Mouse (Mus musculus): ENCODE data around the gene Dnmt3l. TPM values are rescaled to one million over a fixed set of nuclear protein-coding genes. Genes with fewer than 3 reads are reported as not detected.

Gene Dnmt3l
- total RNA-seq (2014; rRNA removed) (not detected in 2 replicates), polyA plus RNA-seq (2015; fragmentation: Nextera tagmentation; extraction: Ambion mirVana) (not detected in 2 replicates)

GRCm38 (mm10) chr10:78041647-78042046, at the start of gene Dnmt3l:
Gene Dnmt3l, plus strand, starts transcription at chr10:78041947.
- Histone ChIP-seq H3K9me3 (ENCODE audit: low read length) (no peaks in the 10 kb centered on the region), H3K4me2 (ENCODE audit: low read depth, low read length, poor library complexity, severe bottlenecking) (no peak within 1 kb of the TSS), H3K9ac (replicated peaks; ENCODE audit: low read length, poor library complexity, severe bottlenecking) (no peak within 1 kb of the TSS), H3K27me3 (ENCODE audit: insufficient read depth, low read length) (no peaks in the 10 kb centered on the region), H3K36me3 (ENCODE audit: insufficient read depth, low read length) (no peaks in the 10 kb centered on the region), H3K27ac (ENCODE audit: low read depth, low read length) (no peak within 1 kb of the TSS), H3K4me3 (ENCODE audit: low read depth, low read length) (no peak within 1 kb of the TSS), H3K4me1 (ENCODE audit: insufficient read depth, low read length) (no peaks in the 10 kb centered on the region)
- no peak for TF ChIP-seq CTCF (IDR thresholded peaks at IDR 0.05)
- WGBS: 92% methylated on average over 5 of the region's 5 CpGs
- ATAC-seq (ENCODE audit: low FRiP score) (no peak), DNase-seq (ENCODE audit: low spot score) (no peak)

DNA sequence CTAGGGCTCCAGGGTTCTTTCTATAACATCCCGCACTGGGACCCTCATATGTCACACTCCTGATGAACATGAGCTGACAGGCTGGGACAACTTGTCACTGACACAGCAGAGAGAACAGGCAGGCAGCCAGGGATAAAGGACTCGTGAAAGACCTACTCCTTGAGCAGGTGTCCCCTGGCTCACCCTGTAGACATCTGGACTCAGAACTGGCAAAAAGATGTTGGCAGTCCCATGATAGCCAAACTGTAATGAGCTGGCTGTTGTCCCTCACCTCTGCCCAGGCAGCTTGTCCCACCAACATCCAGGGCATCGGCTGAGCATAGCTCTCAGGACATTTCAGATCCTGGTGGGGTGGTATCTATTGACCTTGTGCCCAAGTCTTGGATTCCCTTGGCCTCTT, 46.1 kb upstream of the Dnmt3l start:
- WGBS: 94% methylated on average over 3 of the region's 3 CpGs
- no peak for ATAC-seq (ENCODE audit: low FRiP score)
- H3K36me3 ChIP-seq (ENCODE audit: insufficient read depth, low read length): peaks cover 82% of the 10 kb centered on the region

DNA sequence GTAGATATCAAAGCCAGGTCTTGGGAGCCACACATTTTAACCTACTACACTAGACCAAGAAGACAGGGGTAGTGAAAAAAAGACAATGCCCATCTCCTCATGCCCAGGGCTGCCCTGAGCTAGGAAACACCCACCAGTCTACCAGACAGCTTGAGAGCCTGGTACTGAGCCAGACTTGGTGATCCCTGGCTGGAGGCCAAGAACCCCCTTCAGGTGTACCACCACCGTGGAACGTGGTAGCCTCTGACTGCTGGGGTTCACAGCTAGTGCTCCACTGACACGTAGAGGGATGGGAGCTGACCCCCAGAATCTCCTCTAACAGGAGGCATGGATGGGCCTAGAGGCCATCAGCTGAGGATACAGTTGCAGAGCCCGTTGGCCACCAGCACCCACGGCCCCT, 41.5 kb upstream of the Dnmt3l start:
- Histone ChIP-seq H3K4me3 (ENCODE audit: low read depth, low read length) (no peak overlapping the region), H3K9me3 (ENCODE audit: low read length) (no peaks in the 10 kb centered on the region), H3K4me2 (ENCODE audit: low read depth, low read length, poor library complexity, severe bottlenecking) (no peak overlapping the region), H3K27me3 (ENCODE audit: insufficient read depth, low read length) (no peaks in the 10 kb centered on the region), H3K27ac (ENCODE audit: low read depth, low read length) (no peak overlapping the region), H3K36me3 (ENCODE audit: insufficient read depth, low read length) (peaks cover 67% of the 10 kb centered on the region), H3K4me1 (ENCODE audit: insufficient read depth, low read length) (no peaks in the 10 kb centered on the region), H3K9ac (replicated peaks; ENCODE audit: low read length, poor library complexity, severe bottlenecking) (no peak overlapping the region)
- no peak for ATAC-seq (ENCODE audit: low FRiP score)
- no peak for TF ChIP-seq CTCF (IDR thresholded peaks at IDR 0.05)
- 95% methylated on average over 5 of the region's 5 CpGs for WGBS
- DNase-seq (ENCODE audit: low spot score): no peak

More for the DNA sequence above, 46.1 kb upstream of the Dnmt3l start:
- DNase-seq (ENCODE audit: low spot score): no peak
- no peaks in the 10 kb centered on the region for H3K27me3 ChIP-seq (ENCODE audit: insufficient read depth, low read length)
- H3K4me1 ChIP-seq (ENCODE audit: insufficient read depth, low read length): no peaks in the 10 kb centered on the region
- H3K4me2 ChIP-seq (ENCODE audit: low read depth, low read length, poor library complexity, severe bottlenecking): no peak overlapping the region
- H3K4me3 ChIP-seq (ENCODE audit: low read depth, low read length): no peak overlapping the region
- H3K9me3 ChIP-seq (ENCODE audit: low read length): no peaks in the 10 kb centered on the region
- no peak for TF ChIP-seq CTCF (IDR thresholded peaks at IDR 0.05)
- no peak overlapping the region for H3K9ac ChIP-seq (replicated peaks; ENCODE audit: low read length, poor library complexity, severe bottlenecking)
- H3K27ac ChIP-seq (ENCODE audit: low read depth, low read length): no peak overlapping the region

DNA sequence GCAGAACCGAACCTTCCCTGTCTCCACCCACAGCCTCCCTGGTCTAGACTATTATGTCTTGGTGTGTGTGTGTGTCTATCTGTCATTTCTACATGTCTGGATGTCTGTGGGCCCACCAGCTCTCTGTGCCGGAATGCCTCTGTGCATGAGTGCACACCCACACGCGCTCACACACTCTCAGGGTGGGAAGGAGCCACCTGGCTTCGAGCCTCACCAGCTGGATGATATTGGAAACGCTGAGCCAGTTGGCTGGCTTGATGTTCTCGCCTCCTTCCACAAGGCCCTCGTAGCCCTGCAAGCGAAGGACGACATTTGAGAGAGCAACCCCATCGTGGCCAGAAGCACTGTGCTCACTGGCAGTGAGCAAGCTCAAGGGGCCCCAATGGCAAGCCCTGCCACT, 40.0 kb upstream of the Dnmt3l start:
- peaks cover 53% of the 10 kb centered on the region for H3K36me3 ChIP-seq (ENCODE audit: insufficient read depth, low read length)
- H3K27ac ChIP-seq (ENCODE audit: low read depth, low read length): no peak overlapping the region
- DNase-seq (ENCODE audit: low spot score): no peak
- no peak for TF ChIP-seq CTCF (IDR thresholded peaks at IDR 0.05)
- no peak overlapping the region for H3K4me3 ChIP-seq (ENCODE audit: low read depth, low read length)
- H3K4me1 ChIP-seq (ENCODE audit: insufficient read depth, low read length): peaks cover 8% of the 10 kb centered on the region; the same call in 1 of the 2 replicates
- no peaks in the 10 kb centered on the region for H3K9me3 ChIP-seq (ENCODE audit: low read length)
- H3K9ac ChIP-seq (replicated peaks; ENCODE audit: low read length, poor library complexity, severe bottlenecking): no peak overlapping the region
- no peak for ATAC-seq (ENCODE audit: low FRiP score)
- WGBS: 93% methylated on average over 11 of the region's 11 CpGs
- no peaks in the 10 kb centered on the region for H3K27me3 ChIP-seq (ENCODE audit: insufficient read depth, low read length)
- H3K4me2 ChIP-seq (ENCODE audit: low read depth, low read length, poor library complexity, severe bottlenecking): no peak overlapping the region

DNA sequence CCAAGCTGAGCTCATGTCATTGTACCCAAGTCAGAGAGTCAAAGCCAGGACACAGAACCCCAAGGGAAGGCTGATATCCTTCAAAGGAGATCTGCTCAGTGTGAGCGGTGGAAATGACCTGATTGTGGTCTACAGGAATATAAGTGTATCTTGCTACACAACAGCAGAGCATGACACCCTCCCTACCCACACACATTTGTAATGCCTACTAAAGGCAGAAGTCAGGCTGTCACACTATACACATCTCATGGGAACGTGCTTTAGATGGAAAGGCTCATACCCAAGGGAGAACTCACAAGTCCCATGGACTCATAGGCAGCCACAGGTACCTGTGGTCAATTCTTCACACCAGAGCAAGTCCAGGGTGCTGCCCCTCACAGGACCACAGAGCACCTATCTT, 39.4 kb upstream of the Dnmt3l start:
- Histone ChIP-seq H3K9ac (replicated peaks; ENCODE audit: low read length, poor library complexity, severe bottlenecking) (no peak overlapping the region), H3K9me3 (ENCODE audit: low read length) (no peaks in the 10 kb centered on the region), H3K4me3 (ENCODE audit: low read depth, low read length) (no peak overlapping the region), H3K27me3 (ENCODE audit: insufficient read depth, low read length) (no peaks in the 10 kb centered on the region), H3K4me2 (ENCODE audit: low read depth, low read length, poor library complexity, severe bottlenecking) (no peak overlapping the region), H3K27ac (ENCODE audit: low read depth, low read length) (no peak overlapping the region), H3K4me1 (ENCODE audit: insufficient read depth, low read length) (peaks cover 8% of the 10 kb centered on the region; the same call in 1 of the 2 replicates), H3K36me3 (ENCODE audit: insufficient read depth, low read length) (peaks cover 50% of the 10 kb centered on the region)
- ATAC-seq (ENCODE audit: low FRiP score) (no peak), DNase-seq (ENCODE audit: low spot score) (no peak)
- 93% methylated on average over 2 of the region's 2 CpGs for WGBS
- TF ChIP-seq CTCF (IDR thresholded peaks at IDR 0.05): no peak

GRCm38 (mm10) chr10:78004479-78005100, 37.2 kb upstream of the Dnmt3l start:
- Histone ChIP-seq H3K27me3 (ENCODE audit: insufficient read depth, low read length) (no peaks in the 10 kb centered on the region), H3K4me2 (ENCODE audit: low read depth, low read length, poor library complexity, severe bottlenecking) (no peak overlapping the region), H3K4me1 (ENCODE audit: insufficient read depth, low read length) (peaks cover 22% of the 10 kb centered on the region), H3K36me3 (ENCODE audit: insufficient read depth, low read length) (peaks cover 34% of the 10 kb centered on the region), H3K27ac (ENCODE audit: low read depth, low read length) (no peak overlapping the region), H3K9ac (replicated peaks; ENCODE audit: low read length, poor library complexity, severe bottlenecking) (no peak overlapping the region), H3K9me3 (ENCODE audit: low read length) (no peaks in the 10 kb centered on the region), H3K4me3 (ENCODE audit: low read depth, low read length) (no peak overlapping the region)
- ATAC-seq (ENCODE audit: low FRiP score): no peak
- no peak for TF ChIP-seq CTCF (IDR thresholded peaks at IDR 0.05)
- WGBS: 91% methylated on average over 3 of the region's 3 CpGs
- no peak for DNase-seq (ENCODE audit: low spot score)
